Mouse (Mus musculus) CD4-positive helper T cell, adult 2 months (primary cell): Measurements from ENCODE around the gene Rhbdd2.

Source experiments
- DNase-seq: peaks from one replicate; pipeline ENCODE4 v3.0.0-alpha.2; 2012; ENCODE audit warnings: low read depth, missing footprints, low spot score

The Rhbdd2 gene

GRCm38 (mm10) chr5:135643869-135644268 lies 11.5 kb downstream of the Rhbdd2 start:
- DNase-seq, result no peak

GRCm38 (mm10) chr5:135645330-135645729 lies 12.9 kb downstream of the Rhbdd2 start:
- DNase-seq, result no peak

GRCm38 (mm10) chr5:135646038-135646437 lies 13.6 kb downstream of the Rhbdd2 start:
- DNase-seq, result no peak

DNA sequence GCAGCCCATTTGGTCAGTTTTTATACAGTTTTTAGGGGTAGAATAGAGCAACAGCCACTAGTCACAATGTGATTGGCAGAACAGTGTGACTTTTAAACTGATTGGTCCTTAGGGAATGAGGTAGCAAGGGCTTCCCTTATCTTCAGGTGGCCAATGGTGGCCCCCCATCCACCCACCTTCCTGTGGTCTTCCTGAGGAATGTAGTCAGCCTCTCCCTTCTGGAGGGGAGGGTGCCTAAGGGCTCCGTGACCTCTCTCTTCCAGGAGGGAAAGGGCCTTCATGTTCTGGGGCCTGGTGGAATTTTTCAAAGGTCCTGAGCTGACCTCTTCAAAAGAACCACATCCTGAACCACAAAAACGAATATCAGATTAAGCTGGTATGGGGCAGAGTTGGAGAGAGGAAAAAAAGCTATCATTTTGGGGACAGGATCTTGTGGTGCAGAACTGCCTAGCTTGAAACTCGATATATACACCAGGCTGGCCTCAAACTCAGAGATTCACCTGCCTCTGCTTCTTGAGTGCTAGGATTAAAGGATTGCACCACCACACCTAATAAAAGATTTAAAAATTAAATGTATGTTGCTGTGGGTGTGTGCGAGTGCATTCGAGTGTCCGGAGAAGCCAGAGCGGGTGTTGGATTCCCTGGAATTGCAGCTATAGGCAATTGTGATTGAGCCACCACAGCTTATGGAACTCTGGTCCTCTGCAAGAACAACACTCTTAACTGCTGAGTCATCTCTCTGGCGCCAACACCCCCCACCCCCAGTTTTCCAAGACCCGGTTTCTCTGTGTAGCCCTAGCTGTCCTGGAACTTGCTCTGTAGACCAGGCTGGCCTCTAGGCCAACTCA lies 16.3 kb downstream of the Rhbdd2 start:
- DNase-seq, result no peak

- no peak for DNase-seq
Observed at GRCm38 (mm10) chr5:135649309-135649633, 16.9 kb downstream of the Rhbdd2 start.

DNA sequence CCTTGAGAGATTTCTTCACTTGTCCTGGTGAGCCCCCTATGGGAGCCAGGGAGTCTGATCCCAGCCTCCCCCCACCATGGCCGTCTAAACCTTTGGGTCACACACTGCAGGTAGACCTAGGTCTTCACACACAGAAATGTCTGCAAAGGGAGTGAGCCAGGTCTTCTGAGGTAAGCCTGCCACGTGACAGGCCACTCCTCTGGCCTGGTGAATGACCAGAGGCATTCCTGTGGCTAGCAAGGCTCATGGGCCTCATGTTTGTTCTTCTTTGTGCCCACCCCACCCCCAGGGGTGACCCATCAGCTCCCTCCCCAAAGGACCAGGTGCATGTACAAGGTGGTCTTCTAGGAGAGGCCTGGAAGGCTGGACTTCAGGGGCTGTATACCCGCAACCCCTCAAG lies 19.1 kb downstream of the Rhbdd2 start:
- no peak for DNase-seq

GRCm38 (mm10) chr5:135653209-135653608 lies 20.8 kb downstream of the Rhbdd2 start:
- no peak for DNase-seq

GRCm38 (mm10) chr5:135656046-135656445 lies 23.6 kb downstream of the Rhbdd2 start:
- no peak for DNase-seq

DNA sequence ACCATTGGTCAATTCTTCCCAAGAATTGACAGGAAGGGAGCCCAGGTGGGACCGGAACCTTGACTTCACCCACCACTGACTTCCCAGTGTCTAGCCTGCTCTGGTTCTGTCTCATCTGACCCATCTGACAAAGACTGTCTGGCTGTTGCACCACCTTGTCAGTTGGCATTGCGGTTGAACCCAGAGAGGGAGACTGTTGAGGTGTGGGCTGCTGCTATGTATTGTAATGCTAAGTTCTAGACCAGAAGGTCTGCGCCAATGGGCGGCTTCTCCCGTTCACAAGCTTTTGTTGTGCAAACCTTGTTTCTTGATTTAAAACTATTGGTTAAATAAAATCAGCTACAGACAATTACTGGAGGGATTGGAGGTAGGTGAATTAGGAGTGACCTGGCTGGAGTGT lies 24.7 kb downstream of the Rhbdd2 start:
- no peak for DNase-seq

GRCm38 (mm10) chr5:135657703-135658373 lies 25.4 kb downstream of the Rhbdd2 start:
- DNase-seq, result no peak

DNA sequence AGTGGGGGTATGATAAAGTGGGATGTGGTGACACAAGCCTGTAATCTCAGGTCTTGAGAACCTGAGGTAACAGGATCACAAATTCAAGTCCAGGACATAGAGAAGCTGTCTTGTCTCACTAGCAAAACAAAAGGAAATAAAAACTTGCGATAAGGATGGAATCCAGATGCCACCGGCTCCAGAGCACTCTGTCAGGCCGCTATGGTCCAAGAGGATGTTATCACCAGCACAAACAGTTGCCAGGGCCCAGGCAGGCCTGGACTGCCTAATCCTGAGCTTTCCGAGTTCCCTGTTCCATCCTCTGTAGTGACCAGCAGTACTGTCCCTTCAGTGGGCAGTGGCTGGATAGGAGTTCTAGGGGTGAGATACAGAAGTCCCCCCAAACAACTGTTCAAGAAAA lies 27.5 kb downstream of the Rhbdd2 start:
- DNase-seq, result no peak

GRCm38 (mm10) chr5:135660535-135660934 lies 28.1 kb downstream of the Rhbdd2 start:
- DNase-seq, result no peak

DNA sequence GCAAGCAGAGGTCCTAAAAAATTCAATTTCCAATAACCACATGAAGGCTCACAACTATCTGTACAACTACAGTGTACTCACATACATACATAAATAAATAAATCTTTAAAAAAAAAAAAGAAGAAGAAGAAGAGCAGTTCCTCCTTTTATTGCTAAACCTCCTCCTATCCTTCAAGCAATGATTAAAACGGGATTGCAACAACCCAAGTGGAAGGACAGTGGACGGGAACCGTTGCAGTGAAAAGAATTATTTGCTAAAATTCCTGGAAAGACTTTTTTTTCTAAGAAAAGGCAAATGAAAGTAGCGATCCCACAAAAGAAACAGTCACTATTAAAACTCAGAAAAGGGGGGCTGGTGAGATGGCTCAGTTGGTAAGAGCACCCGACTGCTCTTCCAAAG lies 34.5 kb downstream of the Rhbdd2 start:
- DNase-seq, result no peak

- no peak for DNase-seq
Observed at GRCm38 (mm10) chr5:135668071-135668470, 35.7 kb downstream of the Rhbdd2 start.

- peak; percentile 32 for DNase-seq
Observed at GRCm38 (mm10) chr5:135669741-135670275, 37.4 kb downstream of the Rhbdd2 start, which contains the start of gene Por. Gene Por, plus strand, starts transcription at chr5:135670033.

- no peak for DNase-seq
Observed at GRCm38 (mm10) chr5:135670881-135671280, 38.5 kb downstream of the Rhbdd2 start.

DNA sequence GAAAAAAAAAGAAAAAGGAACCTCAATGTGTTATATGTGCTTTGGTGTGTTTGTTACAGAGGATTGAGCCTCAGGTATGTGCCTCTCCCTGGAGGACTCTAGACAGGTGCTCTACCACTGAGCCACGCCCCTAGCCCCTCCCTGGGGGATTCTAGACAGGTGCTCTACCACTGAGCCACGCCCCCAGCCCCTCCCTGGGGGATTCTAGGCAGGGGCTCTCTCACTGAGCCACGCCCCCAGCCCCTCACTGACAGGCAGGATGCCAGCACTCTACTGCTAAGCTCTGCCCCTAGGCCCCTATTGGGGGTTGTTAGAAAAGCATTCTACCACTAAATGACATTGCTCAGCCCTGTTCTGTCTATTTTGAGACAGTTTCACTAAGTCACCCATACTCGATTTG lies 40.1 kb downstream of the Rhbdd2 start:
- no peak for DNase-seq

GRCm38 (mm10) chr5:135672980-135673379 lies 40.6 kb downstream of the Rhbdd2 start:
- no peak for DNase-seq

GRCm38 (mm10) chr5:135674349-135674775 lies 41.9 kb downstream of the Rhbdd2 start:
- DNase-seq, result no peak

- peak; percentile 33 for DNase-seq
Observed at GRCm38 (mm10) chr5:135674821-135675220, 42.4 kb downstream of the Rhbdd2 start.

DNA sequence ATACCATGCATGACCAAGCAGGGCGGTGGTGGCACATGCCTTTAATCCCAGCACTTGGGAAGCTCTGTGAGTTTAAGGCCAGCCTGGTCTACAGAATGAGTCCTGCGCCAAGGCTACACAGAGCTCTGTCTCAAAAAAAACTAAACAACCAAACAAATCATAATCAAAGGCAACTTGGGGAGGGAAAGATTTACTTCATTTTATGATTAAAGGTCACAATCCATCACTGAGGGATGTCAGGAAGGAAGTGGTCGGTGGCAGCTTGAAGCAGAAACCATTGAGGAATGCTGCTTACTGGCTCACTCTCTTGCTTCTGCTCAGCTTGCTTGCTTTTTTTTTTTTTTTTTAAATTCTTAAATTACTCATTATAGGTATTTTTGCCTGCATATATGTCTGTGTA lies 44.3 kb downstream of the Rhbdd2 start:
- no peak for DNase-seq

DNA sequence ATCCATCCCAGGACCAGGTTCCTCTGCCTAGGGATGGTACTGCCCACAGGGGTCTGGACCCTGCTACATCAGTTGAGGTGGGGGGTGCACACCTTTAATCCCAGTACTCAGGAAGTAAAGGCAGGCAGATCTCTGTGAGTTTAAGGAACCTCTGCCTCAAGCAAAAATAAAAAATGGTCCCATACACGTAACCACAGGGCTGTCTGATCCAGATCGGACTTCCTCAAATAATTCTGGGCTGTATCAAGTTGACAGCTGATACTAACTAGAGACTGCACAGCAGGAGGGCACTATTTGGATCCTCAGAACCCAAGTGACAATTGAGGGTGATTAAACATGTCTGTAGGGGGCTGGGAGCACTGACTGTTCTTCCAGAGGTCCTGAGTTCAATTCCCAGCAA lies 44.8 kb downstream of the Rhbdd2 start:
- DNase-seq, result no peak

GRCm38 (mm10) chr5:135678481-135678880 lies 46.1 kb downstream of the Rhbdd2 start:
- no peak for DNase-seq
